Mouse (Mus musculus): ENCODE data around the gene Hoxb5. TPM values are rescaled to one million over a fixed set of nuclear protein-coding genes. Genes with fewer than 3 reads are reported as not detected.

The Hoxb5 gene
- total RNA-seq, 2 experiments from 2014 or later = 0.07 TPM; not detected in 1

GRCm38 (mm10) chr11:96316696-96317607, 13.8 kb downstream of the Hoxb5 start:
- ATAC-seq (replicated peaks; ENCODE audit: poor library complexity) = no peak

GRCm38 (mm10) chr11:96317608-96318367, 14.7 kb downstream of the Hoxb5 start, which contains the start of gene Hoxb4:
Gene Hoxb4, plus strand, starts transcription at chr11:96318267.
- ATAC-seq (replicated peaks; ENCODE audit: poor library complexity) = no peak

GRCm38 (mm10) chr11:96318368-96319070, 15.4 kb downstream of the Hoxb5 start:
- peak; percentile 75 for ATAC-seq (replicated peaks; ENCODE audit: poor library complexity)

- ATAC-seq (replicated peaks; ENCODE audit: poor library complexity) = no peak
These were observed 16.2 kb downstream of the Hoxb5 start for GRCm38 (mm10) chr11:96319071-96319902.

GRCm38 (mm10) chr11:96319910-96320309, 16.8 kb downstream of the Hoxb5 start:
- peak; percentile 62 for ATAC-seq (replicated peaks; ENCODE audit: poor library complexity)

- ATAC-seq (replicated peaks; ENCODE audit: poor library complexity) = no peak
These were observed 17.6 kb downstream of the Hoxb5 start for GRCm38 (mm10) chr11:96320688-96321087.

- ATAC-seq (replicated peaks; ENCODE audit: poor library complexity) = no peak
These were observed 18.7 kb downstream of the Hoxb5 start for GRCm38 (mm10) chr11:96321846-96322245.

- ATAC-seq (replicated peaks; ENCODE audit: poor library complexity) = no peak
These were observed 19.6 kb downstream of the Hoxb5 start for GRCm38 (mm10) chr11:96322738-96323137.

- no peak for ATAC-seq (replicated peaks; ENCODE audit: poor library complexity)
These were observed 20.0 kb downstream of the Hoxb5 start, which contains the start of gene Hoxb3 for GRCm38 (mm10) chr11:96323154-96323553. Gene Hoxb3, plus strand, starts transcription at chr11:96323326.

GRCm38 (mm10) chr11:96324125-96324524, 21.0 kb downstream of the Hoxb5 start:
- no peak for ATAC-seq (replicated peaks; ENCODE audit: poor library complexity)

GRCm38 (mm10) chr11:96324965-96325364, 21.8 kb downstream of the Hoxb5 start:
- ATAC-seq (replicated peaks; ENCODE audit: poor library complexity) = no peak

GRCm38 (mm10) chr11:96325747-96326212, 22.6 kb downstream of the Hoxb5 start:
- ATAC-seq (replicated peaks; ENCODE audit: poor library complexity) = no peak

GRCm38 (mm10) chr11:96326705-96327104, 23.6 kb downstream of the Hoxb5 start:
- no peak for ATAC-seq (replicated peaks; ENCODE audit: poor library complexity)

GRCm38 (mm10) chr11:96327122-96327521, 24.0 kb downstream of the Hoxb5 start:
- no peak for ATAC-seq (replicated peaks; ENCODE audit: poor library complexity)

- no peak for ATAC-seq (replicated peaks; ENCODE audit: poor library complexity)
These were observed 24.6 kb downstream of the Hoxb5 start for GRCm38 (mm10) chr11:96327750-96328149.

GRCm38 (mm10) chr11:96328605-96329004, 25.5 kb downstream of the Hoxb5 start:
- no peak for ATAC-seq (replicated peaks; ENCODE audit: poor library complexity)

- 0 out of 2 replicates have a peak, but pooled peaks have one; percentile 14 for ATAC-seq (replicated peaks; ENCODE audit: poor library complexity)
These were observed 29.0 kb downstream of the Hoxb5 start for GRCm38 (mm10) chr11:96332105-96332504.

- ATAC-seq (replicated peaks; ENCODE audit: poor library complexity) = no peak
These were observed 29.5 kb downstream of the Hoxb5 start for GRCm38 (mm10) chr11:96332618-96333032.

- no peak for ATAC-seq (replicated peaks; ENCODE audit: poor library complexity)
These were observed 30.3 kb downstream of the Hoxb5 start for GRCm38 (mm10) chr11:96333241-96334001.
